Mouse (Mus musculus): ENCODE data around the gene Gm6370.

GRCm38 (mm10) chr5:146451592-146452254, 39.4 kb upstream of the Gm6370 start:
- TF ChIP-seq POLR2A (IDR thresholded peaks at IDR 0.05; ENCODE audit: borderline replicate concordance, low read depth, low read length) (no peak), CTCF (IDR thresholded peaks at IDR 0.05; ENCODE audit: low read depth, low read length) (no peak)

Measured in bone marrow macrophage, adult 2 months (primary cell).